Mouse (Mus musculus) liver, embryonic 13.5 days (tissue): ENCODE results near the gene Igf2r. TPM values are rescaled to one million over a fixed set of nuclear protein-coding genes. Genes with fewer than 3 reads are reported as not detected.

Experiments
- ATAC-seq: fragments of 200-750 bp; cut with Nextera tagmentation; 2 replicates; pipeline ENCODE4 v1.8.0; 2017; ENCODE audit warnings: low read depth, mild to moderate bottlenecking, moderate number of reproducible peaks, moderate library complexity
- DNase-seq: peaks from one replicate; pipeline ENCODE4 v3.0.0; 2022
- H3K27ac ChIP-seq: fragments of 300-500 bp; sonication (generic); 2 replicates; pipeline ENCODE4 v1.5.1; 2015; ENCODE audit warnings: moderate library complexity, mild to moderate bottlenecking, inconsistent platforms
- H3K27me3 ChIP-seq: fragments of 300-500 bp; sonication (generic); 2 replicates; pipeline ENCODE4 v1.6.1; 2015; ENCODE audit warnings: mild to moderate bottlenecking, inconsistent platforms
- H3K36me3 ChIP-seq: fragments of 300-500 bp; sonication (generic); 2 replicates; pipeline ENCODE4 v1.6.1; 2015; ENCODE audit warnings: mild to moderate bottlenecking, inconsistent platforms
- H3K4me1 ChIP-seq: fragments of 300-500 bp; sonication (generic); replicated peaks from 2 replicates; pipeline ENCODE4 v1.6.1; 2015; ENCODE audit warnings: inconsistent platforms
- H3K4me2 ChIP-seq: fragments of 300-500 bp; sonication (generic); 2 replicates; pipeline ENCODE4 v1.6.1; 2015; ENCODE audit warnings: inconsistent platforms, mild to moderate bottlenecking, moderate library complexity
- H3K4me3 ChIP-seq: fragments of 300-500 bp; sonication (generic); replicated peaks from 2 replicates; pipeline ENCODE4 v1.5.1; 2015; ENCODE audit warnings: mild to moderate bottlenecking, inconsistent platforms
- H3K9ac ChIP-seq: fragments of 300-500 bp; sonication (generic); 2 replicates; pipeline ENCODE4 v1.6.1; 2015; ENCODE audit warnings: mild to moderate bottlenecking, inconsistent platforms
- H3K9me3 ChIP-seq: fragments of 300-500 bp; sonication (generic); replicated peaks from 2 replicates; pipeline ENCODE4 v1.6.1; 2016; ENCODE audit warnings: inconsistent platforms
- WGBS: fragments of 180-500 bp; shearing (Covaris S2); methylation state at CpG from one replicate; pipeline ENCODE4 v1.1.7; 2015; ENCODE audit not compliant: insufficient replicate concordance; 5-methylcytosine and 5-hydroxymethylcytosine counted together
- polyA plus RNA-seq: library from polyadenylated mRNA; unstranded; fragments of >200 nt; fragmentation: Nextera tagmentation; extraction: Ambion mirVana; gene quantifications from 2 replicates; pipeline ENCODE4 v1.2.1, GENCODE M21; 2015

Gene Igf2r
- polyA plus RNA-seq, 1 experiment from 2014 or later: 13.8 TPM

DNA sequence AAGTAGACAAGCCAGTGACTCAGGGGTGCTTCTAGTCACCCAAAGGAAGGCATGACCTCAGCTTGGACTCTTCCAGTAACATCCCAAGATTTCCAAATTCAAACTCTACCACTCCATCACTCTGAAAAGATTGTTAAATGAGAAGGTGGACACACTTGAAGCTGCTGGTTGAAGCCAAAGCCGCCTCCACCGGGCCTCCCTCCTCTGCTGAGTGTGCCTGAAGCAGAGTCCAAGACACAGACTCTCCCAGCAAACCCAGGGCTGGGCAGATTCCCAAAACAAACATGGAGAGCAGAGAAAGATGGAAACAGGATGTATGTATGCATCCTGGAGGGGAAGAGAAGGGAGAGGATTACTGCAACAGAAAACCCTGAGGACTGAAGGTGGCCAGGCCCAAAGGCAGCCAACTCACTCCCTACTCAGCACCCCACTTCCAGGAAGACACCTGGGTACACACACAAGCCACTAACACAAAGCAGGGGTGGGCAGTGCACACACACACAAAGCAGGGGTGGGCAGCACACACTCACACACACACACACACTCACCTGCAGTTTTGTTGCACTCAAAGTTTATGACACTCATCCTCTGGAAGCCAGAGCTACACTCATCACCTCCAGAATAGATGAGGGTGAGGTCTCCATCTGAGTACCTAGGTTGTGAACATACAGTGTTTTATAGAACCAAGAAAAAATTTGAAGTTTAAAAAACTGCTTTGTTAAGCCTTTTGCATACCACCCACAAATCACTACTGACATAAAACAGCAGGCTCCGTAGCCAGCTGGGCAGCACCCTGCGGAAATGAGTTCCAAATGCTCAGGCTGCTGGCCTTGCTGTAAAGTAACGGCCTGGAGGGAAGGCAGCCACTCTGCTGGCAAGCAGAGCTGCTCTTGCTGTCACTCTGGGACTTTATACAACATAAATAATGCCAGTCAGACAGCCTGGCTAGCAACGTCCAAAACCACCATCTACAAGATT lies 44.4 kb downstream of the Igf2r start:
- 0 out of 2 replicates have a peak, but pooled peaks cover 4% of the 10 kb centered on the region for H3K27me3 ChIP-seq
- whole genome bisulfite sequencing: 64% methylated on average over 6 of the region's 6 CpGs
- peak overlapping the region; percentile 67 for H3K27ac ChIP-seq
- no peak overlapping the region for H3K9ac ChIP-seq
- H3K4me1 ChIP-seq: peaks cover 38% of the 10 kb centered on the region
- H3K4me3 ChIP-seq: no peak overlapping the region
- ATAC-seq: no peak
- H3K9me3 ChIP-seq: no peaks in the 10 kb centered on the region
- H3K4me2 ChIP-seq: no peak overlapping the region
- H3K36me3 ChIP-seq: peaks cover 29% of the 10 kb centered on the region
- DNase-seq: no peak

DNA sequence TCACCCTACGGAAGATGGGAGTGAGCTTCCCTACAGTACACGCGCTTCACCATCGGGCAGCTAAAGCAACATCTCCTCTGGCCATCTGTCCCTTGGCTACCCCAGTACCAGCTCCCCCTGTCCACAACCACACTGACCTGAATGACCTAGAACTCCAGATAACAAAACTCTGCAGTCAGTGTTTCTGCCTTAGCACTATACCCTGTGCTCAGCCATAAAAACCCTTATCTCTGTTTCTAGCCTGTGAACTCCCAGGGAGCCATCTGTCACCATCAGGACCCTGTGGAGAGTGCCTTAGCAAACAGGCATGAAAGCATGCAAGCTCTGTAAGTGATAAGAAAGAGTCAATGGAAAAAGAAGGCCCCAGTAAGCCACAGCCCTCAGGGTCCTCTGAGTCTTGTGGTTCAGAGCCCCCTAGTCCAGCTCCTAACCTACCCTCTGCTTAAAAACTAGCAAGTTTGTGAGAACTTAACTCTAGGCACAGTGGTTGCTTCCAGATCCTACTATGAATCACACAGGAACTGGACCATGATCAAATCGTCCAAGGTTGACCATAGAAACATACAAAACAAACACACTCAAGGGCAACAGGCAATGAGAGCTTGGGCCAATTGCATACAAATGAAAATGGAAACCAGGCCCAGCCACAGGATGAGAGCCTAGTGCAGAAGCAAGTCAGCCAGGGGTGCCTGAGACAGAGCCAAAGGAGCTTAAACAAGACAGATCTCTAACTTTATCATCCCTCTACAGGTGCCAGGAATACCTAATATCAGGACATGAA lies 45.3 kb downstream of the Igf2r start:
- H3K27me3 ChIP-seq: 0 out of 2 replicates have a peak, but pooled peaks cover 4% of the 10 kb centered on the region
- DNase-seq (peak; percentile 50), ATAC-seq (peak; percentile 93)
- no peaks in the 10 kb centered on the region for H3K9me3 ChIP-seq
- H3K36me3 ChIP-seq: peaks cover 34% of the 10 kb centered on the region
- peaks cover 38% of the 10 kb centered on the region for H3K4me1 ChIP-seq
- H3K4me3 ChIP-seq: no peak overlapping the region
- 24% methylated on average over 5 of the region's 5 CpGs for WGBS
- no peak overlapping the region for H3K4me2 ChIP-seq
- peak overlapping the region; percentile 70 for H3K27ac ChIP-seq
- no peak overlapping the region for H3K9ac ChIP-seq

DNA sequence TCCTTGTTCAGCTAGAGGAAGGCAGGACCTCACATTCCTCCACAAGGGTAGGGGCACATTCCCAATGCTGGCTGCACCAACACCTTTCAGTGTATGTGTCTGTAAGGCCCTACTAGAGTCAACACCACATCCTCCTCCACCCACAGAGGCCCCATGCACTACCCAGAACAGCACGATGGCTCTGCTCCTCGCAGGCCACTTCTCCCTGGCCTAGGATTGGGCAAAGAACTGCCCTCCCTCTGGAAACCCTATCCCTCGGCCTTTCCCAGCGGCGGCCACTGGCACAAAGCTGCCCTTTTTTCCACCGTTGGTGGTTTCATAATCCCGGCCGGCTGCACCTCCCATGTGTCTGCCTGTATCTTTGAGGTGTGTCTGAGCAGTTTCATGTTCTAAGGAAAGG lies 46.8 kb downstream of the Igf2r start:
- 73% methylated on average over 8 of the region's 8 CpGs for WGBS
- H3K9ac ChIP-seq: no peak overlapping the region; the same call in 1 of the 2 replicates
- no peak overlapping the region for H3K27ac ChIP-seq
- H3K4me3 ChIP-seq: no peak overlapping the region
- H3K4me2 ChIP-seq: no peak overlapping the region
- H3K4me1 ChIP-seq: peaks cover 39% of the 10 kb centered on the region
- H3K9me3 ChIP-seq: no peaks in the 10 kb centered on the region
- peaks cover 38% of the 10 kb centered on the region for H3K36me3 ChIP-seq
- 0 out of 2 replicates have a peak, but pooled peaks cover 4% of the 10 kb centered on the region for H3K27me3 ChIP-seq
- ATAC-seq (no peak), DNase-seq (no peak)

DNA sequence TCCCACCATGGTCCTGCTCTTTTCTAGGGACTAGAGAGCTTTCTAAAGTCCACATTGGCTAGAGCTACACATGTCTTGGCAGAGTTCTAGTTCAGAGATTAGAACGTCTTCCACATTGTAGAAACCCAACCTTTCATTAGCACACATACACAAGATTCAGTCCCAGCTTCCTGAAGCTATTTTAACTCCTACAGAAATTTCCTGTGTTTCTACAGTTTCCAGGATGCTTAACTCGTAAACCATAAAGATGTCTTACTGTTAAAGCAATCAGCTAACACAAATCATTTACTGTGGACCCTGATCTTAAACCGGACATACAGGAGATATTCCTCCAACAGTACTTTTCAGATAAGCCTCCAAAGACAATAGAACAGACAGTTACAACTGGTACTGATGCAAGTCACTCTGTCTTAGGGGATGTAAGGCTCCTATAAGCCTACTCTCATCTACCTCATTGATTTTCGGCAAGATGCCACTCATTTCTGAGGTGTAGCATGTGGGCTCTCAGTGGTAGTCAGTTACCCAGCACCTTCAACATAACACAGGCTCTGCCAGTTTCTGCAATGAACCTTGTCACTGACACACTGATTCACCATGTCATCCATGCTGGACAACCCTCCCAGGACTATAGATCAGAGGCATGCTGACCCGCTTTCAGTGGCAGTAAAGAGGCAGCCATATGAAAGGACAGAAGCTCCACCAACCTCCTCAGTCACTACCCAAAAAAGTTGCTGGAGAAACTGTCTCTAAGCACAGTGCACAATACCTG lies 48.2 kb downstream of the Igf2r start:
- Histone ChIP-seq H3K27me3 (0 out of 2 replicates have a peak, but pooled peaks cover 4% of the 10 kb centered on the region), H3K4me2 (no peak overlapping the region), H3K4me3 (no peak overlapping the region), H3K4me1 (peaks cover 38% of the 10 kb centered on the region), H3K27ac (no peak overlapping the region), H3K36me3 (peaks cover 42% of the 10 kb centered on the region), H3K9ac (no peak overlapping the region), H3K9me3 (no peaks in the 10 kb centered on the region)
- WGBS: 57% methylated on average over 5 of the region's 5 CpGs
- DNase-seq: no peak
- no peak for ATAC-seq

DNA sequence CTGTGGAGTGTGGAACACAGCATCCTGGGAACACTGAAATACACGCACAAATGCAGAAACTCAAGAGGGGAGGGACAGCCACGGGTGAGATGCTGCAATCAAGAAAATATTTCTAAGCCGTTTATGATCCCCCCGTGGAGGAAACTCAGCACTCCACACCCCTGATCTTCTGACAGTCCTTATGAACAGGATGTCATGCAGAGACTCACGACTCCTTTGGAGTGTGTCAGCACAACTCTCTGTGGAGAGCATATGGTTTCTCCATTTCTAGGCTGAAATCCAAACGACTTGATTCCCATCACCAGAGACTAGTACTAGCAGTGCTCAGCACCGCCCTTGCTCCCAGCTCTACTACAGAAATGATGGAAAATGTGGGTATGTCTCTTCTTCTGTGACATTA lies 51.2 kb downstream of the Igf2r start:
- no peak overlapping the region for H3K9ac ChIP-seq
- WGBS: 63% methylated on average over 7 of the region's 7 CpGs
- ATAC-seq (no peak), DNase-seq (no peak)
- H3K36me3 ChIP-seq: peaks cover 51% of the 10 kb centered on the region
- 0 out of 2 replicates have a peak, but pooled peaks cover 12% of the 10 kb centered on the region for H3K4me1 ChIP-seq
- H3K9me3 ChIP-seq: no peaks in the 10 kb centered on the region
- H3K27ac ChIP-seq: no peak overlapping the region
- H3K4me2 ChIP-seq: no peak overlapping the region
- no peak overlapping the region for H3K4me3 ChIP-seq
- 0 out of 2 replicates have a peak, but pooled peaks cover 4% of the 10 kb centered on the region for H3K27me3 ChIP-seq

DNA sequence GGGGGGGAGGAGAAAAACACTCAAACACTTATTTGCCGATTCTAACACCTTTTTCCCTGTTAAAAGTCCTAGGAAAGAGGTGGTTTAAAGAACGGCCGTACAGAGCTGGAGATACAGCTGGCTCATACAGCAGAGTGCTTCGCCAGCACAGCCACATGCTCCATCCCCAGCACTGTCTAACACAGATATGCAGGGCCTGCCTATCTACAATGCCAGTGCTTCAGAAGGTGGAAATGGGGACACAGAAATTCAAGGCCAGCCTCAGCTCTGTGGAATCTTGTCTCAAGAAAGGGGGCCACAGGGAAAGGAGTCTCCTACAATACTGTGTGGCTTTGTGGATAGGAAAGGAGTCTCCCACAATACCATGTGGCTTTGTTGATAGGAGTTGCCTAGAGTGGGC lies 52.0 kb downstream of the Igf2r start:
- H3K4me2 ChIP-seq: no peak overlapping the region
- ATAC-seq: peak; percentile 57

DNA sequence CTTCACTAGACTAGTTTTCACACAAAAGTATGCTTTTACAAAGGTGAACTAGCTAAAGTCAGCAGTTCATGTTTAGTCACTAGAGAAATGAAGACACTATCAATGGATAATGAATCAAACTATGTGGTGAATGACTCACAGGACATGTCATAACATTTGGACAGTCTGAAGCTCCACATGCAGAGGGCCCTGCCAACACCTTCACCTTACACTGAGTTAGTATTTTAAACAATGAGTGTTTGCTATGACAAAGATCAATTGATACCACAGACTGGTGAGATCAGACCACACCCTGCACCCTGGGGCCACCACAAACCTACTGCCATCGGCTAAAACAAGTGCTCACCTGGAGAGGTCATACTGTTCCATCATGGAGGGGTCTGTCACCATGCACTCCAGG lies 54.4 kb downstream of the Igf2r start:
- H3K36me3 ChIP-seq: peaks cover 44% of the 10 kb centered on the region
- H3K9ac ChIP-seq: no peak overlapping the region
- 0 out of 2 replicates have a peak, but pooled peaks cover 8% of the 10 kb centered on the region for H3K4me1 ChIP-seq
- no peak for ATAC-seq
- no peak for DNase-seq
- no peaks in the 10 kb centered on the region for H3K9me3 ChIP-seq
- H3K4me2 ChIP-seq: no peak overlapping the region
- H3K4me3 ChIP-seq: no peak overlapping the region
- 0 out of 2 replicates have a peak, but pooled peaks cover 11% of the 10 kb centered on the region for H3K27me3 ChIP-seq
- H3K27ac ChIP-seq: no peak overlapping the region
- WGBS: 40% methylated on average over 1 of the region's 1 CpGs

More for the DNA sequence above, 52.0 kb downstream of the Igf2r start:
- 44% methylated on average over 4 of the region's 4 CpGs for WGBS
- H3K36me3 ChIP-seq: peaks cover 51% of the 10 kb centered on the region
- no peak overlapping the region for H3K9ac ChIP-seq
- H3K27ac ChIP-seq: no peak overlapping the region
- H3K27me3 ChIP-seq: 0 out of 2 replicates have a peak, but pooled peaks cover 3% of the 10 kb centered on the region
- no peaks in the 10 kb centered on the region for H3K9me3 ChIP-seq
- no peak overlapping the region for H3K4me3 ChIP-seq
- no peak for DNase-seq
- 0 out of 2 replicates have a peak, but pooled peaks cover 8% of the 10 kb centered on the region for H3K4me1 ChIP-seq

DNA sequence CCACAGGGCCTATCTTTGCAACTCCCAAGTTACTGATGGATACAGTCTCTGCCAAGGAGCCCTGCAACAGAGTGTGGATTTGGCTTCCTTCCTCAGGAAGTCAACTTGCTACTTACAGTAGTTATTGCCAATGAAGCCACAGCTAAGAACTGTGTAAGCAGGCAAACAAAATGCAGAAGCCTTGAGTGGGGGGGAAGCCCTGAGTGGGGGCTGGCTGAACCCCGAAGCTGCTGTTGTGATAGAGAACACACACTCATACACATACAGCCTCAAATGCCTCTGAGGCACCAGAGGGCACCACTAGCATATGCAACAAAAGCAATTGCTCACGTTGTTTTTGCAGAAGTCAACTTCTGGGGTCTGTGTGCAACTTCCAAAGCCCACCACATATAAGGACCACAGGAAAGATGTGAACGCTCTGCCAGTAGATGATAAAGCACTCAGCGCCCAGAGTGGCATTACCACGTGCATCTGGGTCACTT lies 55.3 kb downstream of the Igf2r start:
- DNase-seq (no peak), ATAC-seq (no peak)
- peaks cover 38% of the 10 kb centered on the region for H3K36me3 ChIP-seq
- H3K9ac ChIP-seq: no peak overlapping the region
- H3K27me3 ChIP-seq: 0 out of 2 replicates have a peak, but pooled peaks cover 11% of the 10 kb centered on the region
- WGBS: 34% methylated on average over 5 of the region's 5 CpGs
- H3K4me3 ChIP-seq: no peak overlapping the region
- no peak overlapping the region for H3K27ac ChIP-seq
- H3K9me3 ChIP-seq: no peaks in the 10 kb centered on the region
- 0 out of 2 replicates have a peak, but pooled peaks cover 8% of the 10 kb centered on the region for H3K4me1 ChIP-seq
- H3K4me2 ChIP-seq: no peak overlapping the region

DNA sequence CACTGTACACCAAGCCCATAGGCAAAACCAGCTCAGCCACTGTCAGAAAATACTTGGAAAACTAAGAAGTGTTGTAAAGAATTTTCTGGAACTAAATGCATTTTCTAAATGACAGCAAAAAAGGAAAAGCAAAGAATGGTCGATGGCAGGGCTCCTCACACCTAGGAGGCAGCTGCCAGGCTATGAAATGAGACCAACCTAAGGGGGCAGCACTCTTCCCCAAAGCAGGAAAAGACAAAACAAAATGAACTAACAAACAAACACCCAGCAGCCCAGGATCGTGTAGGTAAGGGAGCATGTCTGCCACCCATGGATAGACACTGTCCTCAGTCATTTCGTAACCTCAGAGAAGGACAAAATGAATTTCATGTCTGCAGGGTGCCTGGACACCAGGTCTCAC lies 56.5 kb downstream of the Igf2r start:
- H3K36me3 ChIP-seq: peaks cover 40% of the 10 kb centered on the region
- WGBS: 50% methylated on average over 3 of the region's 3 CpGs

DNA sequence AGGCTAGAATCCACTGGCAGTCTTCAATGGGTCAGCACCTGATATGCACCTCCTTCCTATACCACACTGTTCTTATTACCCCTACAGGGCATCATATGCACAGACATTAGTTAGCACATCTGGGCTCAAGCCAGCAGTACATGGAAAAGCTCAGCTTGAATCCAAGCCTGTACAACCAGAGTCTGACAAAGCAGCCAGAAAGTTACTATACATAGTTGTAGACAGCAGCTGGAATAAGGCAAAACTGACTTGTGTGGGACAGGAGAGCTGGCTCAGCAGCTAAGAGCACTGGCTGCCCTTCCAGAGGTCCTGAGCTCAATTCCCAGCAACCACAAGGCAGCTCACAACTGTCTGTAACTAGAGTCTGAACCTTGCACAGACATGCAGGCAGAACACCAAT lies 57.3 kb downstream of the Igf2r start:
- Histone ChIP-seq H3K4me3 (no peak overlapping the region), H3K9ac (no peak overlapping the region), H3K27me3 (0 out of 2 replicates have a peak, but pooled peaks cover 11% of the 10 kb centered on the region), H3K4me1 (0 out of 2 replicates have a peak, but pooled peaks cover 4% of the 10 kb centered on the region), H3K27ac (no peak overlapping the region), H3K36me3 (peaks cover 42% of the 10 kb centered on the region), H3K9me3 (no peaks in the 10 kb centered on the region), H3K4me2 (no peak overlapping the region)
- no peak for ATAC-seq
- DNase-seq: no peak

More for the DNA sequence above, 56.5 kb downstream of the Igf2r start:
- Histone ChIP-seq H3K4me1 (0 out of 2 replicates have a peak, but pooled peaks cover 8% of the 10 kb centered on the region), H3K9ac (no peak overlapping the region), H3K4me3 (no peak overlapping the region), H3K27me3 (0 out of 2 replicates have a peak, but pooled peaks cover 11% of the 10 kb centered on the region), H3K9me3 (no peaks in the 10 kb centered on the region), H3K4me2 (no peak overlapping the region), H3K27ac (no peak overlapping the region)
- DNase-seq (no peak), ATAC-seq (no peak)
